Mouse (Mus musculus) testis, postnatal 14 days (tissue): Measurements from ENCODE around the gene Rap1gap2.

Experiments
- DNase-seq: peaks from one replicate; pipeline ENCODE4 v3.0.0; 2021; ENCODE audit warnings: low spot score

Rap1gap2 gene

GRCm38 (mm10) chr11:74409447-74409754 lies 201.3 kb downstream of the Rap1gap2 start:
- no peak for DNase-seq

- DNase-seq: peak; percentile 82
Observed at GRCm38 (mm10) chr11:74408587-74409446, 201.9 kb downstream of the Rap1gap2 start.

GRCm38 (mm10) chr11:74405201-74405600 lies 205.5 kb downstream of the Rap1gap2 start:
- no peak for DNase-seq

- DNase-seq: no peak
Observed at GRCm38 (mm10) chr11:74404216-74404615, 206.5 kb downstream of the Rap1gap2 start.

GRCm38 (mm10) chr11:74402126-74402525 lies 208.6 kb downstream of the Rap1gap2 start:
- DNase-seq: no peak

- no peak for DNase-seq
Observed at GRCm38 (mm10) chr11:74395583-74395982, 215.1 kb downstream of the Rap1gap2 start.

- no peak for DNase-seq
Observed at GRCm38 (mm10) chr11:74393489-74393888, 217.2 kb downstream of the Rap1gap2 start.

GRCm38 (mm10) chr11:74392903-74393302 lies 217.8 kb downstream of the Rap1gap2 start:
- no peak for DNase-seq

- no peak for DNase-seq
Observed at GRCm38 (mm10) chr11:74391899-74392298, 218.8 kb downstream of the Rap1gap2 start.

GRCm38 (mm10) chr11:74387203-74387602 lies 223.5 kb downstream of the Rap1gap2 start:
- no peak for DNase-seq

- DNase-seq: no peak
Observed at GRCm38 (mm10) chr11:74385674-74386073, 225.0 kb downstream of the Rap1gap2 start.

- no peak for DNase-seq
Observed at GRCm38 (mm10) chr11:74379166-74379873, 231.4 kb downstream of the Rap1gap2 start.

- no peak for DNase-seq
Observed at GRCm38 (mm10) chr11:74376847-74377246, 233.9 kb downstream of the Rap1gap2 start.

- peak; percentile 54 for DNase-seq
Observed at GRCm38 (mm10) chr11:74371393-74372100, 239.2 kb downstream of the Rap1gap2 start.

- no peak for DNase-seq
Observed at GRCm38 (mm10) chr11:74361769-74362168, 248.9 kb downstream of the Rap1gap2 start, which contains the start of gene Olfr412. Gene Olfr412 (plus strand): TSS chr11:74362069.

GRCm38 (mm10) chr11:74352550-74352949 lies 258.2 kb downstream of the Rap1gap2 start, which contains the start of gene Olfr411:
Gene Olfr411 (minus strand): TSS chr11:74352650.
- DNase-seq: no peak

GRCm38 (mm10) chr11:74337931-74338330 lies 272.8 kb downstream of the Rap1gap2 start, which contains the start of gene Olfr410:
Gene Olfr410 (minus strand): TSS chr11:74338031.
- no peak for DNase-seq
